Mouse (Mus musculus) thymus, postnatal 4 days (tissue): ENCODE results near the gene Camkk2.

ENCODE experiments used
- DNase-seq: peaks from one replicate; pipeline ENCODE4 v3.0.0; 2021

Gene Camkk2

GRCm38 (mm10) chr5:122733881-122734280 lies 45.3 kb downstream of the Camkk2 start:
- peak; percentile 68 for DNase-seq

- peak; percentile 69 for DNase-seq
Observed at GRCm38 (mm10) chr5:122731991-122732673, 47.1 kb downstream of the Camkk2 start.

- peak; percentile 91 for DNase-seq
Observed at GRCm38 (mm10) chr5:122731321-122731720, 47.9 kb downstream of the Camkk2 start.

GRCm38 (mm10) chr5:122730776-122731175 lies 48.4 kb downstream of the Camkk2 start:
- no peak for DNase-seq

GRCm38 (mm10) chr5:122727096-122727495 lies 52.1 kb downstream of the Camkk2 start:
- DNase-seq, result no peak

GRCm38 (mm10) chr5:122726595-122726994 lies 52.6 kb downstream of the Camkk2 start:
- no peak for DNase-seq

- peak; percentile 67 for DNase-seq
Observed at GRCm38 (mm10) chr5:122726068-122726467, 53.1 kb downstream of the Camkk2 start.

- DNase-seq, result no peak
Observed at GRCm38 (mm10) chr5:122725453-122725852, 53.8 kb downstream of the Camkk2 start.

- DNase-seq, result peak; percentile 32
Observed at GRCm38 (mm10) chr5:122719168-122719567, 60.0 kb downstream of the Camkk2 start.

DNA sequence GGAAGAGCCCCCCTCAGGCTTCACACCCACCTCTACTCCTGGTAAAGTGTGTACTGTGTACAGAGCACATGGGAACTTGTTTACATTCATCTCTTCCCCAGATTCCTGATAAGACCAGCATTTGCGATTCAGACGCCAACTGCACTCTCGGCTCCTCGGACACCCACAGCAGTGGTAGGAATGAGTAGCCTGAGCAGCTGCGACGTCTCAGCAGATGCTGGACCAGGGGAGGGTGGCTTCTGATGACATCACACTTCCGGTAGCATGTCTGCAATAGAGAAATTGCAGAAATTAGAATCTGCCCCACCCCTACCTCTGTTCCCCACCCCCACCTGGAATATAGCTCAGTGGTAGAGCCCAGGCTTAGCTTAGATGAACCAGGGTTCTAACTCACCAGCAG lies 60.8 kb downstream of the Camkk2 start:
- DNase-seq, result no peak

DNA sequence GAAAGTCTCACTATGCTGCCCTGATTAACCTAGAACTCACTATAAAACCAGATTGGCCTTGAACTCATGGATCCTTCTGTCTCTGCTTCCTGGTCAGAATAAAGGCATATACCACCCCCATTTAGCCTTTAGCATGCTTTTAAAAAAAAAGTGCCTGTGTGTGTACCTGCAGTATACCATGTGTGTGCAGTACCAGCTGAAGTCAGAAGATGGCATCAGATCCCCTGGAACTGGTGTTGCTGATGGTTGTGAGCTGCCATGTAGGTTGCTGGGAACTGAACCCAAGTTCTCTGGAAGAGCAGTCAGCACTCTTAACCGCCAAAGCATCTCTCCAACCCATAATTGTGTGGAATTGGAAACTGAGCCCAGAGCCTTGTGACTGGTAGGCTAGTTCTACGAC lies 62.4 kb downstream of the Camkk2 start:
- DNase-seq, result peak; percentile 40

DNA sequence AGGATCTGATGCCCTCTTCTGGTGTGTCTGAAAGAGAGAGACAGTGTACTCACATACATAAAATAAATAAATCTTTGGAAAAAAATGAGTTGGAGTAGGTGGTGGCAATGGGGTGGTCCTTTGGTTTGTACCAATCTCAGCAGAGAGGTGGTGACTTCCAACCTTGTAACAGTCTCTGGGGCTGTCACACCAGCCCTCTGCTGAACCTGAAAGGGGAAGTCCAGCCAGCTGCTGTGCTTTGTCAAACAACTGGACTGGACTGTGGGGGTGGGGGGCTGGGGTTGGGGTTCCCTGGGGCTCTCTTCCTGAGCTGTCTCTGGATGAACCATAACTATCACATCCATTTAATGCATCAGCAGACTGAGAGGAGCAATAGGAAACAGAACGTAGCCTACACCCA lies 63.5 kb downstream of the Camkk2 start:
- no peak for DNase-seq

DNA sequence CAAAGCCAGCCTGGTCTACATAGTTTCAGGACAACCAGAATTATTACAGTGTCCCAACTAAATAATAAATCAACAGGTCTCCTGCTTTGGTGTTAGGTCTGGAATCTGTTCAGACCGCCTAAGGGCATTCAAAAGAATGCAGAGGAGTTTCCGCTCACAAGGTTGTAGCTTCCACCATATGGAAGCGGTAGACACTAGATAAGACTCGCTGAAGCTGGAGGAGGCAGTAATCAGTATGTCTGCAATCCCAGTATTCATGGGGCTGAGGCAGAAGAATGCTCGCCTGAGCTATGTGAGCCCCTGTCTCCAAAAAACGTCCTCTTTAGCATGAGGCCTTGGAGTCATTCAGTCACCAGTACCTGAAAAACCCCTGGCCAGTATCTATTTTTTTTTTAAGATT lies 70.4 kb downstream of the Camkk2 start:
- DNase-seq, result no peak

DNA sequence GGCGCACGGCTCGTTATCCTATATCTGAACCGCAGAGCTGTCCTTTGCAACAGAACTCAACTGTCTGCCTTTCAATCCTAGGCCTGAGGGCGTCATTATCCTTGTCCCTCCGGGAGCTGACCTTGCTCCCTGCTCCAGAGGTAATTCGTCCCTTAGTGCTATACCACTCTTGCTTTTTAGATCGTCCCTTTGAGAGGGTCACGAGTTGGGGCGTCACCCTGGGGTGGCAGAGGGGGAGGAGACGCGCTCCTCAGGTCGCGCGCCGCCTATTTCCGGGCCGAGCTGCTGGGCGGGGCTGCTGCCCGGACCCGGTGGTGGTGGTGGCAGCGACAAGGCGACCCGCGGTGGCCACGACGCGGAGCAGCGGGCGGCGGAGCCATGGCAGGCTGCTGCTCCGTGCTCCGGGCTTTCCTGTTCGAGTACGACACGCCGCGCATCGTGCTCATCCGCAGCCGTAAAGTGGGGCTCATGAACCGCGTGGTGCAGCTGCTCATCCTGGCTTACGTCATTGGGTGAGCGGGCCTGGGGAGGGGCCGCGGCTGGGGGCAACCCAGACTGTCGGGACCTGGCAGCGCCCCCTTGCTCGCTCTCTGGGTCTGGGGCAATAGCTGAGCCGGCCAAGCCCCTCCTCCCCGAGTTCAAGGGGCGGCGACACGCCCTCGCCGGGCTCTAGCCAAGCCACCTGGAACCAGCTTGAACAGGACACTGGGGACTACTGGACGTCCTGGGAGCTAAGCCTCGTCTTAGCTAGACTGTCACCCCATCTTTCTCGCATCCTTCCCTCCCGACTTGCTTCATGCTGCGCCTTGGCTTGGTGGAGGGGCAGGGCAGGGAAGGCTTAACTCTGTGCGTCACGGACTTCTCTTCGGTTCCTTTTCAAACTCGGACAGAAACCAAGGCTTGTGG lies 71.7 kb downstream of the Camkk2 start, which contains the start of gene P2rx4:
P2rx4 (plus strand) TSS at position 269 of the 906 bp plus-strand sequence.
- peak; percentile 88 for DNase-seq

GRCm38 (mm10) chr5:122706917-122707275 lies 72.3 kb downstream of the Camkk2 start:
- DNase-seq, result no peak

DNA sequence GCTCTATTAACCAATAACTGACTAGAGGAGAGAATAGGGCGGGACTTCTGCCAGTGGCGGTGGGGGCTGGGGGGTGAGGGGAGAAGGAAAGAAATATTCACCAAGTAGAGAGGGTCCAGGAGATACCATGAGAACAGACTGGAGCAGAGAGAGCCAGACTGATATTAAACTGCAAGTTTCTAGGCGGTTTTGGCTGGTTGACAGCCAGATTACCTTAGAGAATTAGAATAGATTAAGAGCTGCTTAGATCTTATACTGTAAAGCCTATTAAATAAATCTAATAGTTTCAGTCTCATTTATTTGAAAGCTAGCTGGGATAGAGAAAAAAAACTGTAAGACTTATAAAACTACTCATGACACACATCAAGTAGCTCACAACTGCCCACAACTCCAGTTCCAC lies 74.0 kb downstream of the Camkk2 start:
- DNase-seq, result no peak

GRCm38 (mm10) chr5:122704571-122704970 lies 74.6 kb downstream of the Camkk2 start:
- DNase-seq, result no peak

GRCm38 (mm10) chr5:122703574-122703973 lies 75.6 kb downstream of the Camkk2 start:
- no peak for DNase-seq

DNA sequence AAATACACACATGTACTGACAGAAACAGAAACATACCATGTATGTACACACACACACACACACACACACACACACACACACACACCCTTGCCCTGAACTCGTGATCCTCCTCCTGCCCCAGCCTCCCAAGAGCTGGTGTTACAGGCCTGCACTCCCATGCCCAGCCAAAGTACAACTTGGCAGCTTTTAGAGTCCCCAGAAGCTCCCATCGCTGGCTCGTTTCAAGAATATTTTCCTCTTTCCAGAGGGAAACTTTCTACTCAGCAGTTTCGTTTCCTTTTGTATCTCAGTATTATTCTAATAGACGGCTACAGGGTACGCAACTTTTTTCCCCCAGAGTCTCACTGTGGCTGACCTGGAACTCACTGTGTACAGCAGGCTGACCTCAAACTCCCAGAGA lies 77.1 kb downstream of the Camkk2 start:
- DNase-seq, result no peak

- DNase-seq, result no peak
Observed at GRCm38 (mm10) chr5:122700837-122701212, 78.4 kb downstream of the Camkk2 start.

DNA sequence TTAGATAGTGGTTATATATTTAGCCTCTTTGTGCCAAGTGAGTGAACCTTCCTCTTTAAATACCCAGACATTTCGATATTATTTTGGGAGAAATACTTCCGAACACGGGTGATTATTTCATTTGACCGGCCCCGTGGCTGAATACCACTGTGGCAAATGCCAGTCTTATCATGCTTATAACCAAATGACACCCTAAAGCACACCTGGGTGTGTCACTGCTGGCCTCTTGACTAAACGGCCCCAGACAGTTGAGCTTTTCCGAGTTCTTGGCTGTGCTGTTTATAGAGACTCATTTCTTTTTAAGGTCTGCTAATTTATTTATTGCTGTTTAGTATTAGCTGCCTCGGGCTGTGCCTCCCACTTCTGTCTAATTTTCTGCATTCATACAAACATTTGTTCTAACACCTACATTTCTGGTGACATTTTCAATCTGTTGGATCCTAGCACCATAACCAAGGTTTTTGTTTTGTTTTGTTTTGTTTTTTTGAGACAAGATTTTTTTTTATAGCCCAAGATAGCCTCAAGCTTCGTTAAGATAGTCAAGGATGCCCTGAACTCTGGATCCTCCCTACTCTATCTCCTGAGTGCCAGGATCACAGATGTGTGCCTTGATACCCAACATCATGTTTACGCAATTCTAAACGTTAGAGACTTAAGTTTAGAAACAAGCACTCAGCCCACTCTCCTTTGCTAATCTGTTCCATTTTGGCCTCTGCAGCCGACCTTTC lies 78.9 kb downstream of the Camkk2 start:
- no peak for DNase-seq

DNA sequence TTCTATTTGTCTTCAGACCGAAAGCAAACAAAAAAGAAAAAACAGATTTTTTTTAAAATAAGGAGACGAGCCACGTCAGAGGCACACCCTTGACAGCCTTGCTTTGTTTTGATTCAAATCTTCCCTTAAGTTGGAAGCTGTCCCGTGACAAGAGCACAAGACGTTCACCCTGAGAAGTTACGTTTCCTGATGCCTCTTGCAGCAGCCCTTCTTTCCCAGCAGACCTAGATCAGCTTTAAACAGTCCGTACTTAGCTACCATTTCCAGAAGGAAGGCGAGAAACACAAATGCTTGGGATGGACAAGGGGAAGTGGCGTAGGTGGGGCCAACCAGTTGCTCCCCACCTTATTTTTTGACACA lies 80.5 kb downstream of the Camkk2 start:
- no peak for DNase-seq

DNA sequence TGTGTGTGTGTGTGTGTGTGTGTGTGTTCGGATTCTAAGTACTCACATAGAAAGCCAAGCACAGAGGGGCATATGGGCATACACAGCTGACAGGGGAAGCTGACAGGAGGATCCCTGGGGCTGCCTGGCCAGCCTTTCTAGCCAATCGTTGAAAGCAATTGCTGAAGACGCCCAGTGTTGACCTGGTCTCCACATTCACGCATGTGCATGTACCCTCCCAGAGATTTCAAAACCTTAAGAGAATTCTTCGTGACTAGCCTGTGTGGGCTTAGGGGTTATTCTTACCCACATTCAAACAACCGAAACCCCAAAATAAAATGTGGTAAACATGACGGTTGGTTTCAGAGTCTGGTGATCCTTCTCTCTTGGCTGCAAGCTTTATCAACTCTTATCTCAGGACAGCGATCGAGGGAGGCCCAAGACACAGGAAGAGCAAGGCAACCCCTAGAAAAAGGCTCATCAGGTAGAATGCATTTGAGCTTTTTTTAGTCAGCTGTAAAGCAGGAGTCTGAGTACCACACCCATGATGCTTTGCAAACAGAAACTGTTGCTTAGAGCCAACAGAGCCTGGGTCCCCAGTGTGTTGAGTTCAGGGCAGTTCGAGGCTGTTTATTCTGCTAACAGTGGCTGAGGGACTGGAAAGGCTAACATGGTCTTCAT lies 81.0 kb downstream of the Camkk2 start:
- peak; percentile 42 for DNase-seq
